Mouse (Mus musculus): Measurements from ENCODE around the gene B4galnt2. TPM values are rescaled to one million over a fixed set of nuclear protein-coding genes. Genes with fewer than 3 reads are reported as not detected.

Gene B4galnt2
- total and polyA plus RNA-seq, 2 experiments from 2014 or later: not detected

DNA sequence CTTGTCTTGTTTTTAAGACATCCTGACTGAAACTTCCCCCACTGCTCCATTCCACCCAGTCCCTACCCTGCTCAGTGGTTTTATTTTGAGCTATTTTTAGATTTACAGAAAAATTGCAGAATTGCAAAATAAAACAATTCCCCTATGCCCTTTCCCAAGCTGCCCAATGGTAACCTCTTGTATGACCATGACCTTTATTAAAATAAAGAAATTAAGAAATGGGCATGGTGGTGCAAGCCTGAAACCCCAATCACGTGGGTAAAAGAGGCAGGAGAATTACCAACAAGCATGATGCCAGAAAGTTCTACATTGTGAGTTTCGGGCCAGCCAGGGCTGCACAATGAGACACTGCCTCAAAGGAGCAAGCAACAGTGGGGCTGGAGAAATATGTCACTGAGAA lies 63.8 kb downstream of the B4galnt2 start:
- Histone ChIP-seq H3K9me3 (ENCODE audit: low read length) (no peaks in the 10 kb centered on the region), H3K36me3 (ENCODE audit: insufficient read depth, low read length) (no peaks in the 10 kb centered on the region), H3K4me1 (ENCODE audit: insufficient read depth, low read length) (no peaks in the 10 kb centered on the region), H3K27me3 (ENCODE audit: insufficient read depth, low read length) (no peaks in the 10 kb centered on the region; the same call in none of the 2 replicates), H3K27ac (ENCODE audit: low read depth, low read length) (no peak overlapping the region), H3K4me3 (ENCODE audit: low read depth, low read length) (no peak overlapping the region), H3K4me2 (ENCODE audit: low read depth, low read length, poor library complexity, severe bottlenecking) (no peak overlapping the region), H3K9ac (replicated peaks; ENCODE audit: low read length, poor library complexity, severe bottlenecking) (no peak overlapping the region)
- DNase-seq (ENCODE audit: low spot score) (no peak), ATAC-seq (ENCODE audit: low FRiP score) (no peak)
- WGBS: 73% methylated on average over 2 of the region's 2 CpGs
- no peak for TF ChIP-seq CTCF (IDR thresholded peaks at IDR 0.05)

DNA sequence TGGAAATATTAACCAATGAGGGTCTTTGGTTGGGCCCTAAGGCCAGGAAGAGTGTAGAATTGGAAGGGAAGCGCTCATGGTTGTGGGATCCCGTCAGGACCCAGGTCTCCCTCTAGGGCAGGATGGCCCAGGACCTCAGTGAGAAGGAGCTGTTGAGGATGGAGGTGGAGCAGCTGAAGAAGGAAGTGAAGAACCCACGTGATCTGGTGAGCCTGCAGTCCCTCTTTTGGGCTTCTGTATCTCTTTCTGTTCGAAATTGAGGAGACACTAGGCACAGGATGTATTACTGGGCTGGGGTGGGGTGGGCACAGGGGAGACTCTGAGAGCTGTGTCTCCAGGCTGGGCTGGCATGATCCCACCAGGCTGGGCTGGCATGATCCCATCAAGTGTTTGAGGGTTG lies 69.8 kb downstream of the B4galnt2 start:
- no peak overlapping the region for H3K27ac ChIP-seq (ENCODE audit: low read depth, low read length)
- H3K4me3 ChIP-seq (ENCODE audit: low read depth, low read length): no peak overlapping the region
- no peaks in the 10 kb centered on the region for H3K36me3 ChIP-seq (ENCODE audit: insufficient read depth, low read length)
- WGBS: 68% methylated on average over 4 of the region's 4 CpGs
- DNase-seq (ENCODE audit: low spot score): no peak
- TF ChIP-seq CTCF (IDR thresholded peaks at IDR 0.05): no peak
- H3K9me3 ChIP-seq (ENCODE audit: low read length): no peaks in the 10 kb centered on the region
- no peaks in the 10 kb centered on the region for H3K27me3 ChIP-seq (ENCODE audit: insufficient read depth, low read length)
- H3K4me2 ChIP-seq (ENCODE audit: low read depth, low read length, poor library complexity, severe bottlenecking): no peak overlapping the region
- no peaks in the 10 kb centered on the region; the same call in 1 of the 2 replicates for H3K4me1 ChIP-seq (ENCODE audit: insufficient read depth, low read length)
- no peak overlapping the region for H3K9ac ChIP-seq (replicated peaks; ENCODE audit: low read length, poor library complexity, severe bottlenecking)
- ATAC-seq (ENCODE audit: low FRiP score): no peak

DNA sequence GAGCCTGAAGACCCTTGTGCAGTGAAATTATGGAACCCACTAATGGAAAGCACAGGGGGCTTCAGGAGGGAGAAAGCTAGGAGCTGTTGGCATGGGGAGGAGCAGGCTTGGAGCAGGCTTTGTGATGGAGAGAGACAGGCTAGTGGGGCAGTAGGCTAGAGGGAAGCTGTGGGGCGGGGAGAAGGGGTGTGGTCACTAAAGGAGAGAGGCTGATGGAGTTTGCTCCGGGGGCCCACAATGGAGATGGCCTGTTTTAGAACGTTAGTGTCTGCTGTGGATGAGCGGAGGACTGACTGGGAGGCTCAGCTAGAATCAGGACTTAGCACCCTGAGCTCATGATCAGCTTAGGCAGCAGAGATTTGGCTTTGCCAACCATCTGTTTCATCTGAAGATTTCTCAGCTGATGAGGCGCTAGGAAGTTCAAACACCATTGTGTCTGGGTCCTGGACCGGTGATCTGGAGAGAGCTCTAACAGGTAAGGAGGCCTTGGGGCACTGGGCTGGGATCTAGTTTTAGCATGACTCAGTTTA lies 71.2 kb downstream of the B4galnt2 start:
- no peaks in the 10 kb centered on the region for H3K9me3 ChIP-seq (ENCODE audit: low read length)
- DNase-seq (ENCODE audit: low spot score) (no peak), ATAC-seq (ENCODE audit: low FRiP score) (no peak)
- TF ChIP-seq CTCF (IDR thresholded peaks at IDR 0.05): no peak
- H3K4me2 ChIP-seq (ENCODE audit: low read depth, low read length, poor library complexity, severe bottlenecking): no peak overlapping the region
- no peaks in the 10 kb centered on the region; the same call in 1 of the 2 replicates for H3K4me1 ChIP-seq (ENCODE audit: insufficient read depth, low read length)
- no peak overlapping the region for H3K27ac ChIP-seq (ENCODE audit: low read depth, low read length)
- H3K4me3 ChIP-seq (ENCODE audit: low read depth, low read length): no peak overlapping the region
- no peaks in the 10 kb centered on the region for H3K27me3 ChIP-seq (ENCODE audit: insufficient read depth, low read length)
- 60% methylated on average over 6 of the region's 6 CpGs for WGBS
- no peak overlapping the region for H3K9ac ChIP-seq (replicated peaks; ENCODE audit: low read length, poor library complexity, severe bottlenecking)
- H3K36me3 ChIP-seq (ENCODE audit: insufficient read depth, low read length): no peaks in the 10 kb centered on the region

DNA sequence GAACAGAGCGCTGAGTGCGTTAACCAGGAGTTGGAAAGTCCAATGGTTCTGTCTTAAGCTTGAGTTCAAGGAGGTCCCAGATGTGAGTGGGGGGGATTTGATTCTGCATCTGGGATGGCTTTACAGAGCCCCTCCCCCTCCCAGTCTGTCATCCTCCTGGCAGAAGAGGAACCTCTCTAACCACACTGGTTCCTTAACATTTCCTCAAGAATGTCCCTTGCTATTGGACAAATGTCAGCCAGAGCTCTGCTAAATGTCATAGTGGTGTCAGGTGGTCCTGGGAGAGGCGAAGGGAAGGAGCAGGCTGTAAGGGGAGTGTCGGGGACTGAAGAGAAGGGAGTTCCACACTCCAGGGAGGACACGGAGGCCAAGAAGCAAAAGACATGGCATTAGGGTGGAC lies 71.7 kb downstream of the B4galnt2 start:
- ATAC-seq (ENCODE audit: low FRiP score) (no peak), DNase-seq (ENCODE audit: low spot score) (no peak)
- no peak overlapping the region for H3K9ac ChIP-seq (replicated peaks; ENCODE audit: low read length, poor library complexity, severe bottlenecking)
- H3K27ac ChIP-seq (ENCODE audit: low read depth, low read length): no peak overlapping the region
- no peak for TF ChIP-seq CTCF (IDR thresholded peaks at IDR 0.05)
- H3K36me3 ChIP-seq (ENCODE audit: insufficient read depth, low read length): no peaks in the 10 kb centered on the region
- H3K4me1 ChIP-seq (ENCODE audit: insufficient read depth, low read length): no peaks in the 10 kb centered on the region; the same call in 1 of the 2 replicates
- H3K9me3 ChIP-seq (ENCODE audit: low read length): no peaks in the 10 kb centered on the region
- WGBS: 89% methylated on average over 5 of the region's 5 CpGs
- no peaks in the 10 kb centered on the region for H3K27me3 ChIP-seq (ENCODE audit: insufficient read depth, low read length)
- H3K4me3 ChIP-seq (ENCODE audit: low read depth, low read length): no peak overlapping the region
- no peak overlapping the region for H3K4me2 ChIP-seq (ENCODE audit: low read depth, low read length, poor library complexity, severe bottlenecking)

DNA sequence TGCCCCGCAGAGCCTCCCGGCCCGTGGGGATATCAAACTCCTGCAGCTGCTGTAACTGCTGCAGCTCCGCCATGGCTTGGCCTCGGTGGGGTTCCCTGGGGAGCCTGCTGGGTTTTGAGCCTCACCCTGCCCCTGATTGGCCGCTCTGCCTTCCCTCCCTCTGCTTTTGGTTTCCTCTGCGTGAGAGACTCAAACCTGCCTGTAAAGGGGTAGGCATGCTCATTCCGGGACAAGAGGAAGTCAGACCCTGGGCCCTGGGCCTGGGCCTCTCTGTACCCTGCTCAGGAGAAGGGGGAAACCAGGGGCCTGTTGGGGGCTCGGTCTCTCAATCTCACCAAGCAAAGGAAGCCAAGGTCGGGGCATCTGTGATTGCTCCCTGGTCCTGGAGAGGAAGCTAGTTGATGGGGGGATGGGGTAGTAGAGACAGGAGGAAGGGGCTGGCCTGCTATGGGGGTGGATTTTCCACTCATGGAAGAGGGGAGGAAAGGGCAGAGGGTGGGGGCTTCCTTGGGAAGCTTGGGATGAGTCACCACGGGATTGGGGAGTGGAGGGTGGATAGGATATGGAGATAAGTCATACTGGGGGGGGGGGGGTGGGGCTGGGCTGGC lies 72.5 kb downstream of the B4galnt2 start, which contains the start of gene Abi3:
Gene Abi3, minus strand, starts transcription at position 403 of the 608 bp plus-strand sequence.
- H3K27me3 ChIP-seq (ENCODE audit: insufficient read depth, low read length): no peaks in the 10 kb centered on the region
- no peak within 1 kb of the TSS for H3K4me3 ChIP-seq (ENCODE audit: low read depth, low read length)
- no peak within 1 kb of the TSS for H3K27ac ChIP-seq (ENCODE audit: low read depth, low read length)
- ATAC-seq (ENCODE audit: low FRiP score): no peak
- DNase-seq (ENCODE audit: low spot score): no peak
- no peak within 1 kb of the TSS for H3K9ac ChIP-seq (replicated peaks; ENCODE audit: low read length, poor library complexity, severe bottlenecking)
- no peaks in the 10 kb centered on the region for H3K9me3 ChIP-seq (ENCODE audit: low read length)
- no peaks in the 10 kb centered on the region; the same call in 1 of the 2 replicates for H3K4me1 ChIP-seq (ENCODE audit: insufficient read depth, low read length)
- 17% methylated on average over 11 of the region's 11 CpGs for WGBS
- H3K4me2 ChIP-seq (ENCODE audit: low read depth, low read length, poor library complexity, severe bottlenecking): no peak within 1 kb of the TSS
- no peaks in the 10 kb centered on the region for H3K36me3 ChIP-seq (ENCODE audit: insufficient read depth, low read length)
- TF ChIP-seq CTCF (IDR thresholded peaks at IDR 0.05): no peak

DNA sequence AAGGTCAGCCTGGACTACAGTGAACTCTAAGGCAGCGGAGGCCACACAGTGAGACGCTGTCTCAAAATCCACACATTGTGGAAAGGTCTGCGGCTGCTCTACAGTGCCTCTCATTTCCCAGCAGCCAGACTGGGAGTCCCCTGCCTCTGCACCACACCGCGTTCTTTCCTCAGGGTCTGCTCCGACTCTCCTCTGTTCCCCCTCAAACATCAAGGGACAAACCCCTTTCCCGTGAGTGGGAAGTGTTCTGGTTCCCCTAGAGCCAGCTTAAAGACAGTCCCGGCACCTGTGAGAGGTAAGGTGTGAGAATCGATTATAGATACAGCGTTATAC lies 73.2 kb downstream of the B4galnt2 start:
- 64% methylated on average over 10 of the region's 10 CpGs for WGBS
- H3K4me1 ChIP-seq (ENCODE audit: insufficient read depth, low read length): no peaks in the 10 kb centered on the region; the same call in 1 of the 2 replicates

More for the DNA sequence above, 73.2 kb downstream of the B4galnt2 start:
- Histone ChIP-seq H3K27me3 (ENCODE audit: insufficient read depth, low read length) (0 out of 2 replicates have a peak, but pooled peaks cover under 1% of the 10 kb centered on the region), H3K4me3 (ENCODE audit: low read depth, low read length) (no peak overlapping the region), H3K9me3 (ENCODE audit: low read length) (no peaks in the 10 kb centered on the region), H3K4me2 (ENCODE audit: low read depth, low read length, poor library complexity, severe bottlenecking) (no peak overlapping the region), H3K9ac (replicated peaks; ENCODE audit: low read length, poor library complexity, severe bottlenecking) (no peak overlapping the region), H3K27ac (ENCODE audit: low read depth, low read length) (no peak overlapping the region), H3K36me3 (ENCODE audit: insufficient read depth, low read length) (no peaks in the 10 kb centered on the region)
- no peak for TF ChIP-seq CTCF (IDR thresholded peaks at IDR 0.05)
- ATAC-seq (ENCODE audit: low FRiP score): no peak
- no peak for DNase-seq (ENCODE audit: low spot score)

Data from midbrain, postnatal 0 days (tissue).